Mouse (Mus musculus) lung, postnatal 0 days (tissue): ENCODE measurements around the gene Slc25a22. TPM values are rescaled to one million over a fixed set of nuclear protein-coding genes. Genes with fewer than 3 reads are reported as not detected.

ENCODE experiments used
- ATAC-seq: fragments of 200-750 bp; cut with Nextera tagmentation; 2 replicates; pipeline ENCODE4 v1.8.0; 2017; ENCODE audit warnings: moderate library complexity
- DNase-seq: peaks from one replicate; pipeline ENCODE4 v3.0.0-alpha.2; 2016; ENCODE audit warnings: low spot score
- H3K27ac ChIP-seq: fragments of 300-500 bp; sonication (generic); 2 replicates; pipeline ENCODE4 v1.5.1; 2014; ENCODE audit warnings: antibody characterized with exemption, mild to moderate bottlenecking, low read length, mixed read lengths
- H3K27me3 ChIP-seq: fragments of 300-500 bp; sonication (generic); replicated peaks from 2 replicates; pipeline ENCODE4 v1.6.1; 2014; ENCODE audit warnings: low read length, mixed read lengths; ENCODE audit not compliant: insufficient read depth
- H3K36me3 ChIP-seq: fragments of 300-500 bp; sonication (generic); 2 replicates; pipeline ENCODE4 v1.6.1; 2014; ENCODE audit warnings: low read length, mixed read lengths; ENCODE audit not compliant: insufficient read depth
- H3K4me1 ChIP-seq: fragments of 300-500 bp; sonication (generic); 2 replicates; pipeline ENCODE4 v1.6.1; 2014; ENCODE audit warnings: antibody characterized with exemption, low read depth, low read length, mixed read lengths; ENCODE audit not compliant: insufficient read depth
- H3K4me2 ChIP-seq: fragments of 300-500 bp; sonication (generic); replicated peaks from 2 replicates; pipeline ENCODE4 v1.6.1; 2014; ENCODE audit warnings: low read depth, mild to moderate bottlenecking, low read length, moderate library complexity, mixed read lengths
- H3K4me3 ChIP-seq: fragments of 300-500 bp; sonication (generic); 2 replicates; pipeline ENCODE4 v1.5.1; 2014; ENCODE audit warnings: low read depth, low read length
- H3K9ac ChIP-seq: fragments of 300-500 bp; sonication (generic); replicated peaks from 2 replicates; pipeline ENCODE4 v1.6.1; 2014; ENCODE audit warnings: low read depth, mild to moderate bottlenecking
- H3K9me3 ChIP-seq: fragments of 300-500 bp; sonication (generic); 2 replicates; pipeline ENCODE4 v1.6.1; 2016; ENCODE audit warnings: low read length, mixed read lengths
- CTCF ChIP-seq: IDR thresholded peaks from 2 replicates; pipeline ENCODE4 v1.5.1; 2016; ENCODE audit warnings: antibody characterized with exemption, mild to moderate bottlenecking
- EP300 ChIP-seq: IDR thresholded peaks from 2 replicates; pipeline ENCODE4 v1.6.1; 2016; ENCODE audit warnings: antibody characterized with exemption, mild to moderate bottlenecking, control low read depth
- WGBS: fragments of 180-500 bp; shearing (Covaris S2); extraction: QIAGEN DNeasy Blood & Tissue Kit; methylation state at CpG from one replicate; pipeline ENCODE4 v1.1.7; 2014; 5-methylcytosine and 5-hydroxymethylcytosine counted together
- polyA plus RNA-seq: library from polyadenylated mRNA; unstranded; fragments of >200 nt; fragmentation: Nextera tagmentation; extraction: Ambion mirVana; gene quantifications from 2 replicates; pipeline ENCODE4 v1.2.1, GENCODE M21; 2015

Gene Slc25a22
- polyA plus RNA-seq, 1 experiment from 2014 or later: 12.3 TPM

DNA sequence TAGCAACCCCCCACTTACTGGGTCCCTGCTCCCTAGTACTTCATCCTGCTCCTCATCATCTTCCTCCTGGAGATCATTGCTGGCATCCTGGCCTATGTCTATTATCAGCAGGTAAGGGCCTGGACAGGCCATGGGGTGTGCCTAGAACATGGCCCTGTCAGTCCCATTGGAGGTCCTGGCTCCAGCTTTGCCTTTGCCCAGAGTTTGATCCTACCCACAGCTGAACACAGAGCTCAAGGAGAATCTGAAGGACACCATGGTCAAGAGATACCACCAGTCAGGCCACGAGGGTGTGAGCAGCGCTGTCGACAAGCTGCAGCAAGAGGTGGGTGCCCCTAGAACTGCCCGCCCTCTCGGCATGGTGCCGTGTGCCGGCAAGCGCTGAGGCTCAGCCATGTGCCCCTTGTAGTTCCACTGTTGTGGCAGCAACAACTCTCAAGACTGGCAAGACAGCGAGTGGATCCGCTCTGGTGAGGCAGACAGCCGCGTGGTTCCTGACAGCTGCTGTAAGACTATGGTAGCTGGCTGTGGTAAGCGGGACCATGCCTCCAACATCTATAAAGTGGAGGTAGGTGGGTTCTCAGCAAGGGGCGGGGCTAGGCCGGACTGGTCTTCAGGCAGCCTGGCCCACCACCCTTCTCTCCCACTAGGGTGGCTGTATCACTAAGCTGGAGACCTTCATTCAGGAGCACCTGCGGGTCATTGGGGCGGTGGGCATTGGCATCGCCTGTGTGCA, 32.4 kb upstream of the Slc25a22 start:
- WGBS: 92% methylated on average over 18 of the region's 18 CpGs
- H3K4me1 ChIP-seq: peaks cover 34% of the 10 kb centered on the region
- ATAC-seq (no peak), DNase-seq (peak; percentile 4)
- TF ChIP-seq CTCF (no peak), EP300 (no peak)
- H3K36me3 ChIP-seq: peaks cover 15% of the 10 kb centered on the region
- H3K27me3 ChIP-seq: no peaks in the 10 kb centered on the region
- no peak overlapping the region for H3K9ac ChIP-seq
- H3K9me3 ChIP-seq: no peaks in the 10 kb centered on the region
- H3K4me3 ChIP-seq: no peak overlapping the region
- H3K27ac ChIP-seq: no peak overlapping the region
- H3K4me2 ChIP-seq: no peak overlapping the region

DNA sequence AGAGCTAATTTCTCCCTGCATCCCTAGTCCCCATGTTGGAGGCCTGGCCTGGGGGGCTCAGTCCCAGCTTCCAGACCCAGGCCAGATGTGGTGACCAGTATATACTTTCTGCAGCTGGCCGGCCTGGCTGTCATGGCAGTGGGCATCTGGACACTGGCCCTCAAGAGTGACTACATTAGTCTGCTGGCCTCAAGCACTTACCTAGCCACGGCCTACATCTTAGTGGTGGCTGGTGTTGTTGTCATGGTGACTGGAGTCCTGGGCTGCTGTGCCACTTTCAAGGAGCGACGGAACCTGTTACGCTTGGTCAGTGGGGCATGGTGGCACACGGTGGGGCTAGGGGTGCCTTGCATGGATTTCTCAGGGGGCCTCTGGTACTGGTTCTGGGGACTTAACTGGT, 31.7 kb upstream of the Slc25a22 start:
- Histone ChIP-seq H3K4me1 (peaks cover 40% of the 10 kb centered on the region), H3K36me3 (peaks cover 15% of the 10 kb centered on the region), H3K27ac (peak overlapping the region; percentile 95), H3K4me3 (no peak overlapping the region), H3K9ac (no peak overlapping the region), H3K9me3 (no peaks in the 10 kb centered on the region), H3K4me2 (peak overlapping the region; percentile 65), H3K27me3 (no peaks in the 10 kb centered on the region; the same call in 1 of the 2 replicates)
- WGBS: 72% methylated on average over 6 of the region's 6 CpGs
- TF ChIP-seq CTCF (no peak), EP300 (no peak)
- no peak for DNase-seq
- ATAC-seq: no peak

DNA sequence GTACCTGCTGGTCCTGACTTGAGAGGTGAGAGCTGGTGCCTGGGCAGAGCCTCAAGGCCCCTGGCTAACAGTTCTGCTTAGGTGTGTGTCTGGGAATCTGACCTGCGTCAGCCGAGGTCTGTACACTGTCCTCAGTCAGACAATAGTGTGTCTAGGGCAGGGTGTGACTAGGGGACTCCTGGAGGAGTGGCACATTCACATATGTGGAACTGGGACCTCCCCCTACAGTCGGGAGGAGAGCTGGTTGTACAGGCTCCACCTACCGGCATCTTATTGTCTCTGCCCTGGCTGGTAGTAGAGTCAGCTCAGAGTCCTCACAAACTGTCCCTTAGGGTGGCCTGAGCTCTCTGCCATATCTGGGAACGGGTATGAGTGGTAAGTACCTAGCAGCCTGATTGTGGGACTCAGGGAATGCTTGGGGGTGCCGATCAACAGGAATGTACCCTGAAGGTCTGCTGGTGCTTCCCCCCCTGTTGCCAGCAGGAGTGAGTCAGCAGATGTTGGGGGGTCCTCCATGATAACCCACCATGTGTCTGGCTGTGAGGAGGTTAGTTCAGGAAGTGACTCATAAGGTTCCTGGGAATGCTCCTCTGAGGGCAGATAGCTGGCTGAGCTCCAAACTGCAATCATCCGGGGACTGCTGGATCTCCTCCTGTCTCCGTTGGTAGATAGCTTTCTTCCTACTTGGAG, 31.0 kb upstream of the Slc25a22 start:
- peak; percentile 75 for ATAC-seq
- DNase-seq: peak; percentile 93
- Histone ChIP-seq H3K36me3 (peaks cover 15% of the 10 kb centered on the region), H3K4me2 (peak overlapping the region; percentile 65), H3K4me3 (peak overlapping the region; percentile 74), H3K27ac (peak overlapping the region; percentile 95), H3K4me1 (peaks cover 39% of the 10 kb centered on the region; the same call in 1 of the 2 replicates), H3K9ac (peak overlapping the region; percentile 83; the same call in 1 of the 2 replicates), H3K27me3 (no peaks in the 10 kb centered on the region; the same call in 1 of the 2 replicates), H3K9me3 (no peaks in the 10 kb centered on the region)
- TF ChIP-seq CTCF (peak; percentile 68), EP300 (peak; percentile 26; the same call in 1 of the 2 replicates)
- WGBS: 3% methylated on average over 8 of the region's 8 CpGs

DNA sequence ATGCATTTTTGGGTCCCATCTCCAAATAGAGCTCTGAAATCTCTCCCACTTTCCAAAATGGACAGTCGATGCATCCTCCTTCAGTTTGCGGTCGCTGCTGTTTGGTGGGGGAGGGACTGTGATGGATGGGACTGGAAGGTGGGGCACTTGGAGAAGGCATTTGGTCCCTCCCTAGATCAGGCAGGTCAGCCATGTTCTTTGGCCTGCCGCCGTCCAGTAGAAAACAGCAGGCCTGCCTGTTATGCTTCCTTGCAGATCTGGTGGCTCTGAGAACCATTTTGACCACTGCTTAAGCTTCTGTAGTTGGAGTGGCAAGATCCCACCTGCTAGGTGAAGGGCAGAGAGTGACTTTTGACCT, 30.5 kb upstream of the Slc25a22 start:
- H3K9me3 ChIP-seq: no peaks in the 10 kb centered on the region
- DNase-seq: peak; percentile 75
- peak overlapping the region; percentile 74 for H3K4me3 ChIP-seq
- H3K9ac ChIP-seq: peak overlapping the region; percentile 83
- no peaks in the 10 kb centered on the region; the same call in 1 of the 2 replicates for H3K27me3 ChIP-seq
- peak; percentile 24 for ATAC-seq
- peak overlapping the region; percentile 65 for H3K4me2 ChIP-seq
- peak overlapping the region; percentile 95 for H3K27ac ChIP-seq
- TF ChIP-seq EP300: no peak
- no peak for TF ChIP-seq CTCF
- 6% methylated on average over 5 of the region's 5 CpGs for WGBS
- H3K4me1 ChIP-seq: peaks cover 43% of the 10 kb centered on the region; the same call in 1 of the 2 replicates
- peaks cover 15% of the 10 kb centered on the region for H3K36me3 ChIP-seq

DNA sequence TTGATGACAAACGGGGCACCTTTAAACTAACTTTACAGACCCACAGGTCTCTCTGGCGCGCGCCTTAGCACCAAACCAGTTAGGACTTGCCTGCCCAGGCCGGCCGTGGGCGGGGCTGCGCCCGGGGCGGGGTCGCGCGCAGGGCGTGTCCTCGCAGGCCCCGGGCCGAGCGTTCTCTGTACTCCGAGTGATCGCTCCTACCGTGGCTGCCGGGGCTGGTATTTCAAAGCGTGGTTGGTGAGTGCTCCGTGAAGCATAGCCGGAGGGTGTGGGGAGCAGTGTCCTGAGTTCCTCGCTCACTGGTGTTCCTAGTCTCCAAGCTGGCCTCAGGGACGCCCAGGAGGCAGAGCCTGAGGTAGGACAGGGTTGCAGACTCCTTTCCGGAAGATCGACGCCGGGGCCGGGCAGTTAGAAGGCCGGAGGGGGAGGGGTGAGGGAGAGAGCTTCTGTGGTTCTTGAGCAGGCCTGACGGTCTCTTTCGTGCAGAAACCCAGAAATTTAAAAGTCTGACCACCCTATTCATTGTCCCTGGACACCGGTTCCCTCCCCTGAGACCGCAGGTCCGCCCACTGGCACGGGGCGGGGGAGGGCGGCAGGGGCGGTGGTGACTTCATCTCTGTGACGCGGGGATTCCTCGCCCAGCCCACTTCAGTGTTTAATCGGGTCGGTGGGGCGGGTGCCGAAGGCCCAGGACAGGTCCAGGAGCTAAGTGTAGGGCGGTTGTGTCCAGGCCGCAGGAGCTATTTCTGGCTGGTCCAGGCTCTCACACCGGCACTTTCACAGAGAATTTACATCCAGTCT, 29.7 kb upstream of the Slc25a22 start, which contains the start of gene Cd151:
TSS of gene Cd151 (plus strand) at position 163 of the 801 bp plus-strand sequence.
- peak; percentile 82 for ATAC-seq
- Histone ChIP-seq H3K4me2 (peak within 1 kb of the TSS; percentile 65), H3K4me3 (peak within 1 kb of the TSS; percentile 74), H3K27me3 (no peaks in the 10 kb centered on the region; the same call in 1 of the 2 replicates), H3K36me3 (peaks cover 15% of the 10 kb centered on the region), H3K9ac (peak within 1 kb of the TSS; percentile 83), H3K4me1 (peaks cover 43% of the 10 kb centered on the region; the same call in 1 of the 2 replicates), H3K27ac (peak within 1 kb of the TSS; percentile 95), H3K9me3 (no peaks in the 10 kb centered on the region)
- peak; percentile 95 for DNase-seq
- 2% methylated on average over 50 of the region's 52 CpGs for WGBS
- TF ChIP-seq CTCF (no peak), EP300 (no peak)
